Mouse (Mus musculus): ENCODE results near the gene Olfr1192-ps1.
"Not testable (repeated sequence)": the region's sequence is repeated elsewhere in the genome, so short reads cannot be mapped to it uniquely, and the experiment has no call there.

DNA sequence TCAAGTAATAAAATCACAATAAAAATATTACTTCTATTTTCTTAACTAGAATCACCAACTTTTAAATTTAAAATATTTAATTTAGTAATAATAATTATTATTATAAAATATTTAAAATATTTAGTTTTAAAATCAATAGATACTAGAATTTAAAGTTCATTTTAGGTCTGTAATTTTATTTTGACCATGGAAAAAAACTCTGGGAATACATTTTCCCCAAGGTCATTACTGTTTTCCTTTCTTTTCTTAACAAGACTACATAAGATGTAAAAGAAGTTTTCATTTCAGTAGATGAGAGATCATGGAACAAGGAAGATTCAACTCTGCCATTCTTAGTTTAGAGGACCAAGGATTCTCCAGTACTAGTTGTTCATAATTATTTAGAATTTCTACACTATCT, 27.0 kb downstream of the Olfr1192-ps1 start, which contains the start of gene Olfr1193:
- TF ChIP-seq POLR2A, CTCF (IDR thresholded peaks at IDR 0.05; ENCODE audit: extremely low read depth, insufficient read depth, low read length): not testable (repeated sequence)

Measured in cortical plate, adult 2 months (tissue).